Mouse (Mus musculus) liver, adult 2 months (tissue): ENCODE measurements around the gene Evpl. TPM values are rescaled to one million over a fixed set of nuclear protein-coding genes. Genes with fewer than 3 reads are reported as not detected.

Experiments
- DNase-seq: peaks from one replicate; pipeline ENCODE4 v3.0.0-alpha.2; 2011; ENCODE audit warnings: low read depth, low spot score; ENCODE audit errors: extremely low read depth
- H3K27ac ChIP-seq: fragments of 200-500 bp; replicated peaks from 2 replicates; pipeline ENCODE4 v1.5.1; 2012; ENCODE audit warnings: low read depth, mild to moderate bottlenecking, control low read depth, inconsistent platforms, low read length; ENCODE audit not compliant: insufficient read depth
- H3K27me3 ChIP-seq: fragments of 200-500 bp; 2 replicates; pipeline ENCODE4 v1.6.1; 2012; ENCODE audit warnings: mild to moderate bottlenecking, moderate library complexity, low read length, inconsistent platforms; ENCODE audit not compliant: control insufficient read depth, insufficient read depth
- H3K36me3 ChIP-seq: fragments of 200-500 bp; 2 replicates; pipeline ENCODE4 v1.6.1; 2012; ENCODE audit warnings: low read length, inconsistent platforms; ENCODE audit not compliant: control insufficient read depth, insufficient read depth
- H3K4me1 ChIP-seq: fragments of 200-500 bp; 2 replicates; pipeline ENCODE4 v1.6.1; 2011; ENCODE audit warnings: low read length; ENCODE audit not compliant: control insufficient read depth, insufficient read depth
- H3K4me3 ChIP-seq: fragments of 200-500 bp; 2 replicates; pipeline ENCODE4 v1.5.1; 2011; ENCODE audit warnings: low read depth, mild to moderate bottlenecking, control low read depth, low read length, moderate library complexity; ENCODE audit not compliant: insufficient read depth
- H3K79me2 ChIP-seq: fragments of 200-500 bp; 2 replicates; pipeline ENCODE4 v1.6.1; 2012; ENCODE audit warnings: inconsistent platforms, mild to moderate bottlenecking, low read length, moderate library complexity; ENCODE audit not compliant: control insufficient read depth, insufficient read depth
- H3K9ac ChIP-seq: fragments of 200-500 bp; 2 replicates; pipeline ENCODE4 v1.6.1; 2012; ENCODE audit warnings: low read depth, mild to moderate bottlenecking, control low read depth, inconsistent platforms, low read length
- CTCF ChIP-seq: fragments of 200-500 bp; IDR thresholded peaks from 2 replicates; pipeline ENCODE4 v1.5.1; 2011; ENCODE audit warnings: low read depth, low read length, control low read depth
- POLR2A ChIP-seq: fragments of 200-500 bp; IDR thresholded peaks from 2 replicates; pipeline ENCODE4 v1.6.1; 2011; ENCODE audit warnings: low read length, control low read depth; ENCODE audit not compliant: insufficient read depth; ENCODE audit errors: extremely low read depth
- WGBS: fragments of 180-500 bp; shearing (Covaris S2); methylation state at CpG from one replicate; pipeline ENCODE4 v1.1.7; 2018; 5-methylcytosine and 5-hydroxymethylcytosine counted together
- polyA plus RNA-seq: library from polyadenylated mRNA; depleted of rRNA; stranded (reverse); fragments of >200 nt; gene quantifications from 2 replicates; pipeline ENCODE4 v1.2.3, GENCODE M21; 2012
- total RNA-seq: library from RNA; depleted of rRNA; stranded (reverse); fragments of >200 nt; gene quantifications from 2 replicates; pipeline ENCODE4 v1.2.3, GENCODE M21; 2014

Evpl gene
- total and polyA plus RNA-seq, 2 experiments = 0.12 to 0.18 TPM

DNA sequence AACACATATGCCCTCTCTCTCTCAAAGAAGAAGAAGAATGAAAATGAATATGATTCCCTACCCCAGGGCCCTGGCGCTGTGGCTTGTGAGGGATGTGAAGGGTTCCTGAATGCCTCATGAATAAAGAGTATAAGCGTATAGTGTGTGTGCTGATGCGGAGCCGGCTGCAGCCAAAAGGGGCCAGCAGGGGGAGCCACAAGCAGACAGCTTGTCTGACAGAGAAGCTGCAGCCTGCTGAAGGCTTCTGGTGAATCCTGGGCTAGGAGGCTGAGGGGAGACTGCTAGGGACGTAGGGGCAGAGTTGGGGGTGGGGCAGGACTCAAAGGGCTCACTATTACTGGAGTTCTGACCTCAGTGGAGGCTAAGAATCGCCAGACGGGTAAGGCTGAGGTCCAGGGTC lies 22.7 kb downstream of the Evpl start:
- no peaks in the 10 kb centered on the region for H3K79me2 ChIP-seq
- no peak overlapping the region for H3K4me3 ChIP-seq
- DNase-seq = no peak
- no peak overlapping the region for H3K9ac ChIP-seq
- TF ChIP-seq POLR2A (no peak), CTCF (peak; percentile 67)
- no peaks in the 10 kb centered on the region for H3K27me3 ChIP-seq
- WGBS = 94% methylated on average over 7 of the region's 7 CpGs
- H3K27ac ChIP-seq = no peak overlapping the region
- peaks cover 31% of the 10 kb centered on the region for H3K4me1 ChIP-seq
- no peaks in the 10 kb centered on the region for H3K36me3 ChIP-seq

DNA sequence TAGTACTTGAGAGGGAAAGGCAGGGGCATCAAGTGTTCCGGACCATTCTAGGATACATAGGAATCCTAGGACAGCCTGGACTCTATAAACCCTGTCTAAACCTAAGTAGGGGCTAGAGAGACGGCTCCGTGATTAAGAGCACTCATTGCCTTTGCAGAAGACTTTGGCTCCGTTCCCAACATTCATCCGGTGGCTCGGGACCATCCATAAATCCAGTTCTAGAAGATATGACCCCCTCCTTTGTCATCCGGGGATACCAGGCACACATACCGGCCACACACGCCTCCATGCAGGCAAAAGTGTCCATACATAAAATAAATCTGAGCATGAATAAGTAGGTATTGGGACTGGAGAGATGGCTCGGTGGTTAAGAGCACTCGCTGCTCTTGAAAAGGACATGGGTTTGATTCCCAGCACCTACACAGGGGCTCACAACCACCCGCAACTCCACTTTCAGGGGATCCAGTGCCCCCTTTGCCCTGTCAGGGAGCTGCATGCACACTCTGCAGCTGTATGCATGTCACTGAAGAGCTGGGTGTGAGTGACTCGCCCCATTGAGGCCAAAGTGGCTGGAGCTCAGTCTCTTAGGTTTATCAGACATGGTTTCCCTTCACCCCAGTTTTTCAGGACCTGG lies 23.9 kb downstream of the Evpl start:
- no peaks in the 10 kb centered on the region for H3K79me2 ChIP-seq
- no peaks in the 10 kb centered on the region for H3K27me3 ChIP-seq
- WGBS = 87% methylated on average over 13 of the region's 13 CpGs
- H3K9ac ChIP-seq = no peak overlapping the region
- no peaks in the 10 kb centered on the region for H3K36me3 ChIP-seq
- peaks cover 29% of the 10 kb centered on the region for H3K4me1 ChIP-seq
- no peak for TF ChIP-seq POLR2A
- no peak for TF ChIP-seq CTCF
- H3K4me3 ChIP-seq = no peak overlapping the region
- H3K27ac ChIP-seq = no peak overlapping the region
- DNase-seq = no peak

DNA sequence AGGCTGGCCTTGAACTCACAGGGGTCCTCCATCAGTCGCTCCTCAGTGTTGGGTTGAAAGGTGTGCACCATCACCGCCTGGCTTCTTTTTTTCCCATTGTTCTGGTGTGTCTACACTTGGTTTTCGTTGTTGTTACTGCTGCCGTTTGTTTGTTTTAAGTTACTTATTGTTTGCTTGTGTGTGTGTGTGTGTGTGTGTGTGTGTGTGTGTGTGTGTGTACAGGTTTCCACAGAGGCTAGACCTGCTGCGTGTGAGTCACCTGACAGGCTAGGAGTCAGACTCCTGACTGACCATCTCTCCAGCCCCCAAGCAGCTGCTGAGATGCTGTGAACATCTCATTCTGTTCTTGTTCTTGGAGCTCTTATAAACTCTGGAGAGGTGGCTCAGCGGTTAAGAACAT lies 25.0 kb downstream of the Evpl start:
- Histone ChIP-seq H3K4me1 (peaks cover 22% of the 10 kb centered on the region), H3K27ac (peak overlapping the region; percentile 34; the same call in 1 of the 2 replicates), H3K4me3 (no peak overlapping the region), H3K36me3 (no peaks in the 10 kb centered on the region), H3K27me3 (no peaks in the 10 kb centered on the region), H3K79me2 (no peaks in the 10 kb centered on the region), H3K9ac (no peak overlapping the region)
- TF ChIP-seq POLR2A = no peak
- WGBS = 44% methylated on average over 6 of the region's 6 CpGs
- DNase-seq = peak; percentile 51

DNA sequence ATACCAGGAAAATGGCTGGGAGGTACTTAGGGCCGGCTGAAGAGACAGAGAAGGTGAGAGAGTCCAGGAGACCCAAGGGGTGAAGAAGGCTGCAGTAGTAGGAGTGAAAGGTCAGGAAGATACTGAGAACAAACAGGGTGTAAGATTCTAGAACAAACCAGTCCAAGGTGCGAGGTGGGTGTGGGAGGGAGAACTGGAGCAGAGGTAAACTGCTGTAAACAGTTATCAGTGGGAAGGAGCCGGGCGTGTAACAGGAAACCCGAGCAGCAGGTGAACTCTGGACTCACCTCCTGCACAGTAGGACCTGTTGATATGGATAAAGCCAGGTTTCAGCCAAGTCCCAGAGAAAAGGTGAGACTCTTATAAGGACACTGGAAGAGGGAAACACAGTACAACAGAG lies 27.2 kb downstream of the Evpl start:
- Histone ChIP-seq H3K9ac (peak overlapping the region; percentile 29), H3K36me3 (no peaks in the 10 kb centered on the region), H3K27me3 (no peaks in the 10 kb centered on the region), H3K4me3 (no peak overlapping the region), H3K4me1 (peaks cover 26% of the 10 kb centered on the region), H3K27ac (peak overlapping the region; percentile 74), H3K79me2 (no peaks in the 10 kb centered on the region)
- DNase-seq = peak; percentile 94
- TF ChIP-seq POLR2A = no peak
- no peak for TF ChIP-seq CTCF
- 11% methylated on average over 5 of the region's 5 CpGs for WGBS

DNA sequence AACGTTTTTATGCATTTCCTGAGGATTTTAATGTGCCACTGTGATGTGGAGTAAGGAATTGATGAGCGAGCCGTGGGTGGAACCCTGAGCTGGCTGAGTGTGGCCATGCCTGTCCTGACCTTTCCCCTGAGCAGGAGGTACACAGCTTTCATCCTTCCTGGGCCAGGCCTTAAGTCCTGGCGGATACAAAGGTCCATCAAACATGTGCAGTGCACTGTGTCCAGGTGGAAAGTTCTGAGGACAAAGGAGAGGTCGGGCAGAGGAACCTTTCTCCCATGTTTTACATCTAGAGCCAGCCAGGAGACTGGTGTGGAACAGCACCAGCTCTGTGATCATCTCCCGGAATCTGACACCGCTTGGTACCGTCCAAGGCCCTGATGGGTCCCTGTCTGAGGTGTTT lies 28.6 kb downstream of the Evpl start:
- no peaks in the 10 kb centered on the region for H3K79me2 ChIP-seq
- 23% methylated on average over 8 of the region's 8 CpGs for WGBS
- no peak overlapping the region for H3K4me3 ChIP-seq
- no peaks in the 10 kb centered on the region for H3K27me3 ChIP-seq
- no peaks in the 10 kb centered on the region for H3K36me3 ChIP-seq
- peak; percentile 98 for DNase-seq
- peaks cover 26% of the 10 kb centered on the region for H3K4me1 ChIP-seq
- H3K9ac ChIP-seq = no peak overlapping the region
- TF ChIP-seq CTCF (no peak), POLR2A (no peak)
- peak overlapping the region; percentile 75 for H3K27ac ChIP-seq

DNA sequence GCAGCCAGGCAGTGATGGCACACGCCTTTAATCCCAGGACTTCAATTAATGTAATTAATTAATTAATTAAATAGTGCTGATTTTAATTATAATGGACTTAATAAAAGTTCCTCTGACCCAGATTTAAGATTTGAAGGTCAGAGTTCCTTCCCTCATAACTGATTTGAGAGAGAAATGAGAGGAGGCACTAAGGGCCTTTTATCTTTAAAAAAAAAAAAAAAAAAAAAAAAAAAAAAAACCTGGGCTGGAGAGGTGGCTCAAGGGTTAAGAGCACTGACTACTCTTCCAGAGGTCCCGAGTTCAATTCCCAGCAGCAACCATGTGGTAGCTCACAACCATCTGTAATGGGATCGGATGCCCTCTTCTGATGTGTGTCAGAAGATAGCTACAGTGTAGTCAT lies 29.2 kb downstream of the Evpl start:
- H3K79me2 ChIP-seq = no peaks in the 10 kb centered on the region
- WGBS = 81% methylated on average over 3 of the region's 3 CpGs
- DNase-seq = no peak
- H3K4me1 ChIP-seq = peaks cover 26% of the 10 kb centered on the region
- no peaks in the 10 kb centered on the region for H3K27me3 ChIP-seq
- TF ChIP-seq CTCF = no peak
- TF ChIP-seq POLR2A = no peak
- H3K27ac ChIP-seq = peak overlapping the region; percentile 75
- no peaks in the 10 kb centered on the region for H3K36me3 ChIP-seq
- no peak overlapping the region for H3K4me3 ChIP-seq
- no peak overlapping the region for H3K9ac ChIP-seq
